Mouse (Mus musculus) kidney, adult 2 months (tissue): ENCODE measurements around the gene Tfdp2. TPM values are rescaled to one million over a fixed set of nuclear protein-coding genes. Genes with fewer than 3 reads are reported as not detected.

Experiments
- DNase-seq: peaks from one replicate; pipeline ENCODE4 v3.0.0; 2021
- H3K27ac ChIP-seq: fragments of 200-500 bp; 2 replicates; pipeline ENCODE4 v1.5.1; 2012; ENCODE audit warnings: low read depth, low read length, control low read depth, inconsistent platforms; ENCODE audit not compliant: insufficient read depth
- H3K27me3 ChIP-seq: fragments of 200-500 bp; replicated peaks from 2 replicates; pipeline ENCODE4 v1.6.1; 2012; ENCODE audit warnings: mild to moderate bottlenecking, moderate library complexity, low read length, inconsistent platforms; ENCODE audit not compliant: control insufficient read depth, insufficient read depth
- H3K36me3 ChIP-seq: fragments of 200-500 bp; 2 replicates; pipeline ENCODE4 v1.6.1; 2012; ENCODE audit warnings: mild to moderate bottlenecking, moderate library complexity, low read length, inconsistent platforms; ENCODE audit not compliant: control insufficient read depth, insufficient read depth
- H3K4me1 ChIP-seq: fragments of 200-500 bp; 2 replicates; pipeline ENCODE4 v1.6.1; 2011; ENCODE audit warnings: low read length; ENCODE audit not compliant: control insufficient read depth, insufficient read depth
- H3K4me3 ChIP-seq: fragments of 200-500 bp; 2 replicates; pipeline ENCODE4 v1.5.1; 2011; ENCODE audit warnings: mild to moderate bottlenecking, low read depth, low read length, control low read depth; ENCODE audit not compliant: insufficient read depth
- CTCF ChIP-seq: fragments of 200-500 bp; conservative IDR thresholded peaks from 2 replicates; pipeline ENCODE4 v1.5.1; 2011; ENCODE audit warnings: low read depth, mild to moderate bottlenecking, control low read depth, low read length, moderate library complexity, mixed read lengths; ENCODE audit not compliant: insufficient read depth, insufficient read length
- POLR2A ChIP-seq: fragments of 200-500 bp; IDR thresholded peaks from one replicate; pipeline ENCODE4 v1.6.1; 2011; ENCODE audit warnings: low read depth, low read length, control low read depth
- WGBS: fragments of 180-500 bp; shearing (Covaris S2); methylation state at CpG from one replicate; pipeline ENCODE4 v1.1.7; 2018; 5-methylcytosine and 5-hydroxymethylcytosine counted together
- polyA plus RNA-seq: library from polyadenylated mRNA; depleted of rRNA; stranded (reverse); fragments of >200 nt; gene quantifications from 2 replicates; pipeline ENCODE4 v1.2.3, GENCODE M21; 2012

Tfdp2 gene
- polyA plus RNA-seq, 1 experiment: 14.7 TPM

DNA sequence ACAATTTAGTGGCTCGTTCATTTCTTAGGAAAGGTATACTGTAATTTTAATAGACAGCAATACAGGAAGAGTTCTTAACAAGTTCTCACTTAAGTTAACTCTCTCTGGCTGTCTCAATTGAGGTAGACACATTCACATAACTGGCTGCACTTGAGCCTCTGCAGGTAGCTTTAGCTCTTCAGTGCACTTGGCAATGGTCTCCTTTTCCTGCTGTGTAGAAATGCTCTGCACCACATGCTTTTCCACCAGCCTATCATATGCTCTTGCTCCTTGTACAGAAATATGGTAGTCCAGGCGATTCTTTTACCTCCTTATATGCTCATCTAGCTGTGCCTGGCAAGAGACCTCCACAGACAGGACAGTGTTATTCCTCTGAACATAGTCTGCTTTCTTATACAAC lies 73.7 kb downstream of the Tfdp2 start:
- no peaks in the 10 kb centered on the region for H3K27me3 ChIP-seq
- no peaks in the 10 kb centered on the region for H3K36me3 ChIP-seq
- DNase-seq: no peak
- H3K4me1 ChIP-seq: no peaks in the 10 kb centered on the region; the same call in 1 of the 2 replicates
- no peak for TF ChIP-seq POLR2A
- TF ChIP-seq CTCF: no peak
- H3K27ac ChIP-seq: no peak overlapping the region
- 86% methylated on average over 2 of the region's 2 CpGs for WGBS
- H3K4me3 ChIP-seq: no peak overlapping the region

DNA sequence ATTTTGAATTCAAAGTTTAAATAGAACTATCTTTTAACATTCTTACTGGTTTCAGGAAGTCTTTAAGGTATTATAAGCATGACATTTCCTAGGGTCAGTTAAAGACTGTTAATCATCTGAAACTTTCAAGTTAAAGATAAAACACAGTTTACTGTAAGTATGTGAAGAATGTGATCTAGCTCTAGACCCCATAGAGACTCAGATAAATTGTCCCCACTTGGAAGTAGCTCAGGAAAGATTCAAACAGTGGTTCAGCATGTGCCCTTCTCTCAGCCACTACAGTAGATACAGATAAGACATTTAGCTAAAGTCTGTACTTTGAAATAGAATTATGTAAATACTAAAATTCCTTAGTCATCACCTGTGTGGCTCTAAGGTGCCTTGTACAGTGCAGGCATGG lies 79.5 kb downstream of the Tfdp2 start:
- no peak for DNase-seq
- H3K27ac ChIP-seq: no peak overlapping the region
- H3K4me1 ChIP-seq: peaks cover 9% of the 10 kb centered on the region; the same call in 1 of the 2 replicates
- no peaks in the 10 kb centered on the region for H3K36me3 ChIP-seq
- no peaks in the 10 kb centered on the region for H3K27me3 ChIP-seq
- no peak for TF ChIP-seq CTCF
- TF ChIP-seq POLR2A: no peak
- no peak overlapping the region for H3K4me3 ChIP-seq

DNA sequence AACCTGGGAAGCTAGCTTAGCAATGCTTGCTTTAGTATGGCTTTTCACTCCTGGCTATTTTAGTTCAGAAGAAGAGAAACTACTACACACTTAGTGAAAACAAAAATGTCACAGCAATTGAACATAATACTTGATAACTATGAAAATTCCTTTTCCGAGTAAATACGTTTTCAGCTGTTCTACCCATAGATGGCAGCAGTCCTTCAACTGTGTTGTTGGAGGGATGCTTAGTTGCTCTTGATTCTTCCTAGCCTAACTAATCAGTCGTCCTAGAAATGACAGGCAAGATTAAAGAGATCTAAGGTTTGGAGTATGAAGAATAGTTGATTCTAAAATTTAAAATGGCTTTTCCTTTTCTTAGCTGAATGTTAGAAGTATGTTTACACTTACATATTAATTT lies 85.4 kb downstream of the Tfdp2 start:
- TF ChIP-seq POLR2A (no peak), CTCF (no peak)
- no peak overlapping the region for H3K4me3 ChIP-seq
- no peak overlapping the region for H3K27ac ChIP-seq
- WGBS: 53% methylated on average over 3 of the region's 3 CpGs
- no peaks in the 10 kb centered on the region for H3K4me1 ChIP-seq
- no peaks in the 10 kb centered on the region for H3K27me3 ChIP-seq
- no peak for DNase-seq
- no peaks in the 10 kb centered on the region for H3K36me3 ChIP-seq

DNA sequence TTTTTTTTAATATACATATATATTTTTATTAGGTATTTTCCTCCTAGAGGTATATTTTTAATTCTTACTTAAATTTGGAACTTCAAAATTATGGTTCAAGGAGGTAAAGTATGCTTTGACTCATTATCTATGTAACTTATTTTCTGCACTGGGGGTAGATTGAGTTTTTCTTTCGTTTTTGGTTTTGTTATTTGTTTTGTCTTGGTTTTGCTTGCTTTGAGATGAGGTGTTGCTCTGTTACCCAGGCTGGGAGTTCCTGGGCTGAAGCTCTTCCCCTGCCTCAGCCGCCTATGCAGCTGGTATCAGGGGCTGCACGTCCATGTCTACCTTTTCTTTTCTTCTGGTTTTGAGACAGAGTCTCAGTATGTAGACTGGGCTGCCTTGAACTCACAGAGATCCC lies 86.0 kb downstream of the Tfdp2 start:
- TF ChIP-seq POLR2A: no peak
- TF ChIP-seq CTCF: no peak
- H3K36me3 ChIP-seq: no peaks in the 10 kb centered on the region
- DNase-seq: no peak
- no peaks in the 10 kb centered on the region for H3K27me3 ChIP-seq
- no peaks in the 10 kb centered on the region for H3K4me1 ChIP-seq
- 86% methylated on average over 3 of the region's 3 CpGs for WGBS
- no peak overlapping the region for H3K27ac ChIP-seq
- no peak overlapping the region for H3K4me3 ChIP-seq

GRCm38 (mm10) chr9:96284916-96285315 lies 88.8 kb downstream of the Tfdp2 start:
- Histone ChIP-seq H3K27ac (no peak overlapping the region), H3K36me3 (no peaks in the 10 kb centered on the region; the same call in 1 of the 2 replicates), H3K4me3 (no peak overlapping the region), H3K27me3 (no peaks in the 10 kb centered on the region), H3K4me1 (no peaks in the 10 kb centered on the region)
- DNase-seq: no peak
- TF ChIP-seq POLR2A (no peak), CTCF (no peak)
- WGBS: 15% methylated on average over 1 of the region's 1 CpGs

- whole genome bisulfite sequencing: over 99% methylated on average over 7 of the region's 7 CpGs
- TF ChIP-seq CTCF: no peak
- TF ChIP-seq POLR2A: no peak
- DNase-seq: no peak
- Histone ChIP-seq H3K27ac (no peak overlapping the region), H3K36me3 (no peaks in the 10 kb centered on the region; the same call in 1 of the 2 replicates), H3K4me1 (no peaks in the 10 kb centered on the region), H3K27me3 (no peaks in the 10 kb centered on the region), H3K4me3 (no peak overlapping the region)
Measured at GRCm38 (mm10) chr9:96292144-96292543, 96.1 kb downstream of the Tfdp2 start.

GRCm38 (mm10) chr9:96299324-96300008 lies 103.4 kb downstream of the Tfdp2 start:
- Histone ChIP-seq H3K27ac (no peak overlapping the region), H3K36me3 (peaks cover 3% of the 10 kb centered on the region; the same call in 1 of the 2 replicates), H3K4me1 (no peaks in the 10 kb centered on the region), H3K4me3 (no peak overlapping the region), H3K27me3 (no peaks in the 10 kb centered on the region)
- DNase-seq: no peak
- TF ChIP-seq POLR2A (no peak), CTCF (no peak)
- WGBS: 89% methylated on average over 3 of the region's 3 CpGs

DNA sequence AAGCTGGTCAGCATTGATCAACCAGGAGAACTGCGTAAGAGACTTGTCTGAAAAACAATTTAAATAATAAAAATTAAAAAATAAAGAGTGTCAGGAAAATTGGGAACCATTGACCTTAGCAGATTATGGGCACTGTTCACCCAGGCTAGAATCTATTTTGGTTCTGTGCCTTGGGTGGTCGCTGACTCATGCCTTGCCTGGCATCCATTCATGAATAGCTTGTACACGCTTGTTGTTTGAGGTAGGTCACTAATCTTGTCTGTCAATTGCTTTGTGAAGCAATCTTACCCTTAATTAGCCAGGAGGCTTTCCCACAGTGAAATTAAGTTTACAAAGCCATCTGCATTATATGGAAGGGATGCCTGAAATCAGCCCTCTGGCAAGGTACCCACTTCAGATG lies 112.7 kb downstream of the Tfdp2 start:
- no peak overlapping the region for H3K27ac ChIP-seq
- no peak for TF ChIP-seq CTCF
- no peak for TF ChIP-seq POLR2A
- WGBS: 85% methylated on average over 3 of the region's 3 CpGs
- no peak overlapping the region for H3K4me3 ChIP-seq
- peaks cover 3% of the 10 kb centered on the region; the same call in 1 of the 2 replicates for H3K36me3 ChIP-seq
- no peak for DNase-seq
- H3K4me1 ChIP-seq: no peaks in the 10 kb centered on the region
- no peaks in the 10 kb centered on the region for H3K27me3 ChIP-seq
